Mouse (Mus musculus) adrenal gland, adult 18-20 months (tissue): Measurements from ENCODE around the gene Gcdh. TPM values are rescaled to one million over a fixed set of nuclear protein-coding genes. Genes with fewer than 3 reads are reported as not detected.
A peak's percentile ranks its signal among the peaks of the same experiment; 100 is the strongest.

Source experiments
- DNase-seq, 2 experiments: peaks; one replicate each; pipeline ENCODE4 v3.0.0; 2021 to 2022; ENCODE audit warnings: low spot score in 2 of 2
- long read RNA-seq, 2 experiments: library from polyadenylated mRNA; stranded (forward); transcript quantifications; one replicate each; pipeline ENCODE4 v2.0.0; 2021
- total RNA-seq, 2 experiments: library from RNA; stranded (reverse); gene quantifications; 1 replicate in 1 of 2; 2 replicates in 1 of 2; pipeline ENCODE4 v1.2.3; 2021

The Gcdh gene
- total RNA-seq = 10 to 100 TPM; 52.4 to 56.5 TPM
- long read RNA-seq, experiment 1, transcript Gcdh-202 (12 exons, 2,114 nt) = major isoform, 33 of 61 reads
- long read RNA-seq, experiment 1, transcript Gcdh-201 (11 exons, 2,167 nt) = minor isoform, 20 of 61 reads
- long read RNA-seq, experiment 1, partial matches to known transcripts = 4 of 61 reads
- long read RNA-seq, experiment 1, other reads (novel, unspliced or antisense) = 4 of 61 reads
- long read RNA-seq, experiment 2, transcript Gcdh-201 (11 exons, 2,167 nt) = minor isoform, 60 of 178 reads
- long read RNA-seq, experiment 2, transcript Gcdh-202 (12 exons, 2,114 nt) = major isoform, 87 of 178 reads
- long read RNA-seq, experiment 2, partial matches to known transcripts = 24 of 178 reads
- long read RNA-seq, experiment 2, other reads (novel, unspliced or antisense) = 7 of 178 reads

GRCm38 (mm10) chr8:84893709-84894134 lies at the start of gene Gcdh:
TSS of gene Gcdh (minus strand) at chr8:84893921.
- peak; percentile 75 to 80 for DNase-seq

- DNase-seq = no peak
Measured at GRCm38 (mm10) chr8:84937620-84938485, 44.1 kb upstream of the Gcdh start.

GRCm38 (mm10) chr8:84936962-84937546 lies 43.3 kb upstream of the Gcdh start, which contains the start of gene Mast1:
TSS of gene Mast1 (minus strand) at chr8:84937359.
- DNase-seq = peak; percentile 58 to 65

- no peak for DNase-seq
Measured at GRCm38 (mm10) chr8:84936041-84936961, 42.6 kb upstream of the Gcdh start.

DNA sequence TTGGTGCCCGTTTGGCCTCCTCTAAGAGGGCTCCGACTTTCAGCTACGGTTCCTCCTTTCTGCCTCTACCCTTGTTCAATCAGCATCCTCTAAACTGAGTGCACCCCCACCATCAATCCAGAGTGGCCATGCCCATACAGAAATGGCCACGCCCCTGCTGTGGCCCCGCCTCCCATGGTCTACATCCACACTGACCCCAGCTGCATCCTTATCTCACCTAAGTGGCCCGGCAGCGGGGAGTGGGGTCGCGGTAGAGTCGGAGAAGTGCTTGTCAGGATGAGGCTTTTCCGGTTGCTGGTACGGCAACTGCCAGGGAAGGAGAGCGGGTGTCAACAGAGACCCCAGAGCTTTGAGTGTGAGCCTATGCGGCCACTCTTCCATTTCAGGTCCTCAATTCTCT lies 41.8 kb upstream of the Gcdh start:
- no peak for DNase-seq

DNA sequence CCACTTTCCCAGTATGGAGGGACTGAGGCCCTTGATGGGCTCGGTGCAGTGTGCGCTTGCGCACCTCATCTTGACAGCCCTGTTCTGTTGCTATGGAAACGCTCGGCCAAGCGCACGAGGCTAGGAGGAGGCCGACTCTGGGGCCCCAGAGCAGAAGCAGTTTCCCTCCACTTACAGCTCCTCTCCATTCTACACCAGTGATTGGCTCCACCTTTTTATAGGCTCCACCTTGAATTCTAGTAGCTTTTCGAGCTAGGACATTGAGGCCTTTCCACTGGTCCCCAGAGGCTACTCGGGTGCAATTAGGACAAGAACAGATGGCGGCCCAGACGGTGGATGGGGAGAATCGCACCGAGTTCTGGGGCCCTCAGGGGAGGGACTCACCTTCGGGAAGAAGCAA lies 41.1 kb upstream of the Gcdh start:
- no peak for DNase-seq

DNA sequence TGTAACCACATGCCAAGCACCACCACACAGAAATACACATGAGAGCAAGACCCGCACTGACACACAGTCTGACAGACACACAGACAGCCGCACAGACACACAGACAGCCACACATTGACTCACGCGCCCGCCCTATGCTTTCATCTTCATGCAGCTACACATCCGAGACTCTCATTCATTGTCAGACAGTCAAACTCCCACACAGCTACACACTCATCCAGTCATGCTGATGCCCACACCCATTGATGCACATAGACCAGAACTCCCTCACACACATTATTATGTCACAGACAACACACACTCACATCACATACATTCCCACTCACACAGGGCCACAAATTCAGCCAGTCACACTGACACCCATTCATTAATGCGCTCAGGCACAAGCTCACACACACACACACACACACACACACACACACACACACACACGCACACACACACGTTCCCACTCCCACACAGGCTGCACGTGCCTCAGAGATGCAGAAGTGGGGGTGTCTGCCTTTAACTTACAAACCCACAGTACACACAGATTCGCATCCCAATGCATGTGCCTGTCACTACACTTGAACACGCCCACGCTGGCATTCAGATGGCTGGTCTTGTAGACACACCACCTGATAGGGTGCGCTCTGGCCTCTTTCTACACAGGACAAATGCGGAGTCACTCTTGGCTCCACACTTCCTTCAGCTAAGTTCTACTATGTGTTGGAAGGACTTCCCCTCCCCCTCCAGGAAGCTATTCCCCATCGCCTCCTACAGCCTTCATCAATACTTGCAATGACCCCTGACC lies 40.2 kb upstream of the Gcdh start:
- DNase-seq = no peak

DNA sequence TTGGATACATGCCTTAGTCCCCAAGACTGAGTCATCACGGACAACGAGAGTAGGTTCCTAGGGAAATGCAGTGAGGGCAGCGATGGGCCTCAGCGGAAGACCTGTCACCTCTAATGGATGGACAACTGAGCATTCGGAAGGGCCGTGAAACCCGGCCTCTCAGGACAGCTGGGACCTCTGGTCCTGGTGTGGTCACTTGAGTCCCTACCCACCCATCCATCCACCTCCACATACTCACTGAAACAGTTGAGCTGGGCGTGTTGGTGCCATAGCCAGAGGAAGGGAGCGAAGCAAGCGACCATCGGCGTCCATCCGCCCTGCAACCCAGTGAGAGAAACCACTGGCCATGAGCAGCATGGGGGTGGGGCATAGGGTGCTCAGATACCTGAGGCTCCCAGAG lies 36.9 kb upstream of the Gcdh start:
- DNase-seq = no peak

DNA sequence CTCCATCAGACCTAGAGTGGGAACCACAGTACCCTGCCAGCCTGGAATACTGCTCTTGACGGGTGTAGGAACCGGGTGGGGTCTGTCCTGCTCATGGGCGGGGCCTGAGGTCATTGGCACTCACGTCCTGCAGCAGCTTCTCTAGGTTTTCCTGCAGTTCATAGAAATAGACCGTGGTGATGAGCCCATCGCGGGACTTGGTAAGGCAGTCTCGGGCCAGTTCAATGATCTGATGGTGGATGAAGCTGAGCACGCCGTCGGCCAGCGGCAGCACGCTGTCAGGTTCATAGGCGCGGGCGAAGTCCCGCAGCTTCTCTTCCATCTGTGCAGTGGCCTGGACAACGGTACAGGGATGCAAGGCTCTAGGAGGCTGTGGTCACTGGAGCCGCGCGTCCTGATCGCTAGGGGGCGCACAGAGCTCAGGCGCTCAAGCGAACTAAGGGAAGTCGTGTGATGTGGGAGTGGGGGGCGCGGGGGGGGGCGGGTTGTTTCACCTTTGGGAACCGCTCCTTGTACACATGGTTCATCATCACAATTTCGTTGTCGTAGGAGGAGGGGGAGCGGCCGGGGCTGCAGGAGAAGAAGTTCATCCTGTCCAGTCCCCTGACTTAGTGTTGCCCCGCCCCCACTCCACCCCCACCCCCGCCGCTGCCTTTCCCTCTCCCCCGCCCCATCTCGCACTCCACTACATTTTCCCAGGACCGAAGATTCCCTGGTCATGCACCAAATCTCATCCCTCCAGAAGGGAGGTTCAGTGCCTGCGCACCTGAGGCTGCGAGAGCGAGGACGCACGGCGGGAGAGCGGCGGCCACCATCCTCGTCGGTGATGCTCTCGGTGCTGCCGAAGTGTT lies 35.0 kb upstream of the Gcdh start:
- DNase-seq = peak; percentile 67 to 70

- no peak for DNase-seq
Measured at GRCm38 (mm10) chr8:84927513-84927912, 33.8 kb upstream of the Gcdh start.

- DNase-seq = no peak
Measured at GRCm38 (mm10) chr8:84925557-84925956, 31.8 kb upstream of the Gcdh start.

DNA sequence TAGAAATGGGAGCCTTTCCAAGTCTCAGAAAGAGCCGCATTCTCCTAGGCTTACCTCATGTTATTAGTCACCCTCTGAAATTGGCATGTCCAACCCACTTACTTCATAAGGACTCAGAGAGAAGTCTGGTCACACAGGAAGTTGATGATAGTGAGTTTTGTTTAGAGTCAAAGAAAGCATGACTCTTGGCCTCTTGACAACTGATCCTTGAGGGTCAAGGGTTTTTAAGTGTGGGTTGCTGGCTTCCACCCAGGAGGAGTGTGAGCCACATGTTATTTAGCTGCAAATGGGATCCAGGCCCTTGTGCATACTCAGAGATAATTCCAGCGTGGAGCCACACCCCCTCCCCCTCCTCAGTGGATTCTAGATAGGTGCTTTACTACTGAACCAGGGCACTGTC lies 27.9 kb upstream of the Gcdh start:
- DNase-seq = no peak

DNA sequence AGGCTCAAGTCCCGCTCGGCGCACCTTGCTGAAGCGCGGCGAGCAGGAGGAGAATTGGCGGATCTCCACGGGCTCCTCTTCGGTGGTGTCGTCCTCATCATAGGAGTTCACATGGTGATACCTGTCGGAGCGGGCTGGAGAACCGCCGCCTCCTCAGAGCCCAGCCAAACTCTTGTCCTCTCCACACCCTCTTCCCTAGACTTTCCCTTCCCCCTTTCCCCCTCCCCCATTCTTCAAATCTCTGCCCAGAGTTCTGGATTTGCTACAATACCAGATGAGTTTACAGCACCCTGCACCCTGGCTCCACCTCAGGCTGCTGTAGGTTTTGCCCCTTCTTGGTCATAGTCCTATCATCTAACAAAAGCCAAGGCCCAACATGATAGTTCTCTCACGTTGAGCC lies 24.9 kb upstream of the Gcdh start:
- DNase-seq = no peak

DNA sequence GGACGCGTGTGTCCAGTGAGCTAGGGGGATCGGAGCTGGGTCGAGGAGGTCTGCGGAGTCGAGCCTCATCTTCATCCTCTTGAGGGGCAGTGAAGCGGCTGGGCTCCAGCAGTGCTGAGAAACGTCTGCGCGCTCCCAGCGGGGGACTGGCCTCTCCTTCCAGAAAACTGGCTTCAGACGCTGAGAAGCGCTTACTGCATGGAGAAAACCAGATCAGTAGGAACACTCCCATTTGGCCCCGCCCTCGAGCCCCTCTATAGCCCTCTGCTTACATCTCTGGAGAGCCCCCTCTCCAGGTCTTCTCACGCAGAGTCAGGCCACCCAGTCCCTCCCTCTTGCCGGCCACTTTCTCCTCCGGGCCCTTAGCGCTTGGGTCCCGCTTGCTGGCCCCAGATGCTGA lies 24.1 kb upstream of the Gcdh start:
- DNase-seq = no peak

- DNase-seq = no peak
Measured at GRCm38 (mm10) chr8:84915269-84915668, 21.5 kb upstream of the Gcdh start.

- DNase-seq = no peak
Measured at GRCm38 (mm10) chr8:84913960-84914359, 20.2 kb upstream of the Gcdh start.

DNA sequence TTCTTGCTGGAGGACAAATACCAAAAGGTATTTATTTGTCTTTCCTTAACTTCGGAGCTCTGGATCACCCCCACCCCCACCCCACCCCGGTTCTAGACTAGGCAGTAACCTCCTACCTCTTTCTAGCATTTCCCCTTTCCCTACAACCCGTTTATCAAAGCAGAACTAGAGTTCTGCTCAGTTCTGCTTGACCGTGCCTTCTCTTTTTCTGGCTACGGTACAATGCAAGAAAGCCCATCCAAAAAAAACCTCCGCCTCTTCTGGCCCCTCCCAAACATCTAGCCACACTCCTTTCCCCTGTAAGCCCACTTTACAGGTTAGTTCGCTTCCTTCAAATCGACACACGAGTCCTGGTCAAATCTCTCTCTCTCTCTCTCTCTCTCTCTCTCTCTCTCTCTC lies 19.8 kb upstream of the Gcdh start:
- DNase-seq = no peak

GRCm38 (mm10) chr8:84912895-84913501 lies 19.3 kb upstream of the Gcdh start:
- peak; percentile 62 to 67 for DNase-seq
